Mouse (Mus musculus): ENCODE data around the gene Ntng1.

- TF ChIP-seq EP300 (optimal IDR thresholded peaks at IDR 0.05), result no peak
- no peak for TF ChIP-seq CTCF (IDR thresholded peaks at IDR 0.05; ENCODE audit: low read depth)
Measured at GRCm38 (mm10) chr3:110010441-110010840, 133.4 kb downstream of the Ntng1 start.

Data from stomach, postnatal 0 days (tissue).